In genomic region chr10:42340426-42340793, GRCm38 (mm10) we compare ENCODE assay signal across 23 mouse cellular contexts.
DNase-seq lines count a peak whose midpoint lies in the region; ATAC-seq and TF ChIP-seq lines count a peak whose summit lies in the region.
"Had no signal": no experiment of that assay in that cellular context is flagged by ENCODE, and none has a peak within 500 bp of the region (broad histone marks: within the 10 kb centered on the region; RNA-seq: fewer than 3 reads in every experiment).

No protein-coding gene starts in this region.

- no peaks in the 10 kb centered on the region for H3K36me3 ChIP-seq in hindbrain, embryonic 13.5 days
- no peaks in the 10 kb centered on the region for H3K36me3 ChIP-seq in hindbrain, embryonic 12.5 days
- no peaks in the 10 kb centered on the region for H3K36me3 ChIP-seq in forebrain, embryonic 13.5 days (ENCODE audit: poor library complexity, severe bottlenecking)
- H3K36me3 ChIP-seq in midbrain, embryonic 11.5 days (ENCODE audit: control insufficient read depth, insufficient read depth, low read length): no peaks in the 10 kb centered on the region
- H3K36me3 ChIP-seq in midbrain, postnatal 0 days (ENCODE audit: insufficient read depth, low read length): no peaks in the 10 kb centered on the region
- H3K36me3 ChIP-seq: kidney, embryonic 15.5 days; liver, embryonic 13.5 days; neural tube, embryonic 13.5 days had no signal

- no peak overlapping the region for H3K9ac ChIP-seq in hindbrain, embryonic 13.5 days
- no peak overlapping the region for H3K9ac ChIP-seq in hindbrain, embryonic 12.5 days
- no peak overlapping the region for H3K9ac ChIP-seq in forebrain, embryonic 13.5 days
- no peak overlapping the region for H3K9ac ChIP-seq in midbrain, embryonic 11.5 days (ENCODE audit: low read length)
- no peak overlapping the region for H3K9ac ChIP-seq in midbrain, postnatal 0 days (replicated peaks; ENCODE audit: low read length, poor library complexity, severe bottlenecking)
- H3K9ac ChIP-seq: kidney, embryonic 15.5 days; liver, embryonic 13.5 days; neural tube, embryonic 13.5 days had no signal

- H3K4me2 ChIP-seq in hindbrain, embryonic 13.5 days: no peak overlapping the region
- no peak overlapping the region for H3K4me2 ChIP-seq in hindbrain, embryonic 12.5 days (replicated peaks)
- no peak overlapping the region for H3K4me2 ChIP-seq in forebrain, embryonic 13.5 days
- H3K4me2 ChIP-seq in midbrain, embryonic 11.5 days: no peak overlapping the region
- H3K4me2 ChIP-seq in midbrain, postnatal 0 days (ENCODE audit: low read depth, low read length, poor library complexity, severe bottlenecking): no peak overlapping the region
- H3K4me2 ChIP-seq: kidney, embryonic 15.5 days; liver, embryonic 13.5 days; neural tube, embryonic 13.5 days had no signal

- no peak for TF ChIP-seq CTCF in midbrain, postnatal 0 days (IDR thresholded peaks at IDR 0.05)

- H3K9me3 ChIP-seq in hindbrain, embryonic 13.5 days: no peaks in the 10 kb centered on the region
- H3K9me3 ChIP-seq in hindbrain, embryonic 12.5 days (replicated peaks): no peaks in the 10 kb centered on the region
- no peaks in the 10 kb centered on the region for H3K9me3 ChIP-seq in forebrain, embryonic 13.5 days (replicated peaks)
- no peaks in the 10 kb centered on the region for H3K9me3 ChIP-seq in midbrain, embryonic 11.5 days (ENCODE audit: control insufficient read depth, low read length)
- H3K9me3 ChIP-seq in midbrain, postnatal 0 days (ENCODE audit: low read length): no peaks in the 10 kb centered on the region
- H3K9me3 ChIP-seq: kidney, embryonic 15.5 days; liver, embryonic 13.5 days; neural tube, embryonic 13.5 days had no signal

- H3K4me1 ChIP-seq in hindbrain, embryonic 13.5 days (replicated peaks): peaks cover 19% of the 10 kb centered on the region
- peaks cover 17% of the 10 kb centered on the region for H3K4me1 ChIP-seq in hindbrain, embryonic 12.5 days
- peaks cover 41% of the 10 kb centered on the region for H3K4me1 ChIP-seq in forebrain, embryonic 13.5 days
- H3K4me1 ChIP-seq in midbrain, embryonic 11.5 days (ENCODE audit: control insufficient read depth, insufficient read depth, low read length): peaks cover 36% of the 10 kb centered on the region
- peaks cover 14% of the 10 kb centered on the region for H3K4me1 ChIP-seq in midbrain, postnatal 0 days (ENCODE audit: insufficient read depth, low read length)
- H3K4me1 ChIP-seq: liver, embryonic 13.5 days had no signal

- no peak for DNase-seq in midbrain, embryonic 11.5 days (ENCODE audit: low spot score, missing footprints)
- no peak for DNase-seq in midbrain, postnatal 0 days (ENCODE audit: low spot score)
- DNase-seq in adrenal gland, adult 18-20 months (ENCODE audit: low spot score in 2 of 2): no peak
- DNase-seq in kidney, adult 18-20 months: no peak
- DNase-seq: adrenal gland, postnatal 36 days; cerebellum, adult 11 months; cerebellum, adult 9-11 months; gastrocnemius, postnatal 14 days; heart, adult 2 months; kidney, postnatal 4 days; liver, embryonic 13.5 days; lung, adult 2 months; lung, postnatal 36 days; thymus, postnatal 4 days had no signal

- ATAC-seq in hindbrain, embryonic 13.5 days (ENCODE audit: low FRiP score): no peak
- ATAC-seq in hindbrain, embryonic 12.5 days (ENCODE audit: low FRiP score): no peak
- ATAC-seq in forebrain, embryonic 13.5 days: no peak; the same call in 1 of the 2 replicates
- peak; percentile 73 for ATAC-seq in midbrain, embryonic 11.5 days (ENCODE audit: low FRiP score)
- no peak for ATAC-seq in midbrain, postnatal 0 days (ENCODE audit: low FRiP score)
- ATAC-seq: CD4-positive, CD25-positive, alpha-beta regulatory T cell, adult 4 months; intestine, postnatal 0 days had no signal

- H3K4me3 ChIP-seq in hindbrain, embryonic 13.5 days: no peak overlapping the region
- H3K4me3 ChIP-seq in hindbrain, embryonic 12.5 days: no peak overlapping the region
- no peak overlapping the region for H3K4me3 ChIP-seq in forebrain, embryonic 13.5 days
- H3K4me3 ChIP-seq in midbrain, embryonic 11.5 days (ENCODE audit: low read depth, low read length): no peak overlapping the region
- H3K4me3 ChIP-seq in midbrain, postnatal 0 days (ENCODE audit: low read depth, low read length): no peak overlapping the region
- H3K4me3 ChIP-seq: heart, adult 2 months; kidney, embryonic 15.5 days; left cerebral cortex, adult 2 months; liver, embryonic 13.5 days; myocyte; neural tube, embryonic 13.5 days had no signal

- WGBS in hindbrain, embryonic 13.5 days: 33% methylated on average over 6 of the region's 6 CpGs
- 37% methylated on average over 6 of the region's 6 CpGs for WGBS in hindbrain, embryonic 12.5 days
- WGBS in forebrain, embryonic 13.5 days: 3% methylated on average over 6 of the region's 6 CpGs
- WGBS in midbrain, embryonic 11.5 days: 16% methylated on average over 6 of the region's 6 CpGs
- whole genome bisulfite sequencing in midbrain, postnatal 0 days: 19% methylated on average over 6 of the region's 6 CpGs

- H3K27ac ChIP-seq in hindbrain, embryonic 13.5 days: 0 out of 2 replicates have a peak overlapping the region, but pooled peaks have one; percentile 12
- H3K27ac ChIP-seq in hindbrain, embryonic 12.5 days: no peak overlapping the region
- peak overlapping the region; percentile 48; the same call in 1 of the 2 replicates for H3K27ac ChIP-seq in forebrain, embryonic 13.5 days
- H3K27ac ChIP-seq in midbrain, embryonic 11.5 days (ENCODE audit: low read depth, low read length): peak overlapping the region; percentile 30; the same call in 1 of the 2 replicates
- 0 out of 2 replicates have a peak overlapping the region, but pooled peaks have one; percentile 63 for H3K27ac ChIP-seq in midbrain, postnatal 0 days (ENCODE audit: low read depth, low read length)
- H3K27ac ChIP-seq: heart, adult 2 months; kidney, embryonic 15.5 days; left cerebral cortex, adult 2 months; liver, embryonic 13.5 days; neural tube, embryonic 13.5 days had no signal

- H3K27me3 ChIP-seq in hindbrain, embryonic 13.5 days: peaks cover 19% of the 10 kb centered on the region
- peaks cover 7% of the 10 kb centered on the region; the same call in 1 of the 2 replicates for H3K27me3 ChIP-seq in hindbrain, embryonic 12.5 days
- H3K27me3 ChIP-seq in forebrain, embryonic 13.5 days: 0 out of 2 replicates have a peak, but pooled peaks cover 3% of the 10 kb centered on the region
- no peaks in the 10 kb centered on the region for H3K27me3 ChIP-seq in midbrain, embryonic 11.5 days (ENCODE audit: control insufficient read depth, insufficient read depth, low read length)
- no peaks in the 10 kb centered on the region for H3K27me3 ChIP-seq in midbrain, postnatal 0 days (ENCODE audit: insufficient read depth, low read length)
- H3K27me3 ChIP-seq: kidney, embryonic 15.5 days; liver, embryonic 13.5 days; neural tube, embryonic 13.5 days had no signal
